Mouse (Mus musculus) gonadal fat pad, adult 2 months (tissue): ENCODE measurements at regions not wholly inside any gene's neighbourhood (a gene's known extent, or its start where the extent isn't known, plus 50 kb on each side); places are given as distances from the start of the nearest gene placed in this dataset.
A peak's percentile ranks its signal among the peaks of the same experiment; 100 is the strongest.

Source experiments
- DNase-seq: peaks from one replicate; pipeline ENCODE4 v3.0.0-alpha.2; 2012; ENCODE audit warnings: low read depth

- DNase-seq, result no peak
Observed at GRCm38 (mm10) chr13:52152221-52152620, 305.7 kb downstream of the Gadd45g start.

- no peak for DNase-seq
Observed at GRCm38 (mm10) chr13:52153030-52153429, 306.6 kb downstream of the Gadd45g start.

GRCm38 (mm10) chr13:52153576-52153975 is 307.1 kb downstream of the Gadd45g start:
- DNase-seq, result no peak

GRCm38 (mm10) chr13:52154111-52154843 is 307.8 kb downstream of the Gadd45g start:
- DNase-seq, result peak; percentile 61

- DNase-seq, result no peak
Observed at GRCm38 (mm10) chr13:52154844-52155587, 308.5 kb downstream of the Gadd45g start.

GRCm38 (mm10) chr13:52155588-52156086 is 309.2 kb downstream of the Gadd45g start:
- no peak for DNase-seq

GRCm38 (mm10) chr13:52162676-52163075 is 316.2 kb downstream of the Gadd45g start:
- DNase-seq, result no peak

GRCm38 (mm10) chr13:52165531-52165930 is 319.1 kb downstream of the Gadd45g start:
- no peak for DNase-seq

- no peak for DNase-seq
Observed at GRCm38 (mm10) chr13:52167968-52168367, 321.5 kb downstream of the Gadd45g start.

- DNase-seq, result no peak
Observed at GRCm38 (mm10) chr13:52172706-52173346, 326.3 kb downstream of the Gadd45g start.

- no peak for DNase-seq
Observed at GRCm38 (mm10) chr13:52175665-52176064, 329.2 kb downstream of the Gadd45g start.

GRCm38 (mm10) chr13:52179977-52180376 is 333.5 kb downstream of the Gadd45g start:
- DNase-seq, result no peak

GRCm38 (mm10) chr13:52183635-52184034 is 337.2 kb downstream of the Gadd45g start:
- no peak for DNase-seq

- DNase-seq, result no peak
Observed at GRCm38 (mm10) chr13:52185574-52185973, 339.1 kb downstream of the Gadd45g start.

GRCm38 (mm10) chr13:52187841-52188604 is 341.5 kb downstream of the Gadd45g start:
- no peak for DNase-seq

GRCm38 (mm10) chr13:52188605-52189003 is 342.1 kb downstream of the Gadd45g start:
- no peak for DNase-seq

GRCm38 (mm10) chr13:52189382-52189923 is 341.6 kb downstream of the Diras2 start:
- no peak for DNase-seq

- DNase-seq, result no peak
Observed at GRCm38 (mm10) chr13:52190256-52190655, 340.8 kb downstream of the Diras2 start.

- no peak for DNase-seq
Observed at GRCm38 (mm10) chr13:52190848-52191590, 340.1 kb downstream of the Diras2 start.

GRCm38 (mm10) chr13:52196917-52197316 is 334.2 kb downstream of the Diras2 start:
- no peak for DNase-seq
